Mouse (Mus musculus) c-Kit-positive CD71-positive TER-119-negative erythroid progenitor cells, embryonic 14.5 days (primary cell): ENCODE measurements around the gene Sf3a2.
"Not testable (repeated sequence)": the region's sequence is repeated elsewhere in the genome, so short reads cannot be mapped to it uniquely, and the experiment has no call there.

Experiments
- DNase-seq: peaks from one replicate; pipeline ENCODE4 v3.0.0-alpha.2; 2013; ENCODE audit warnings: low read depth

Gene Sf3a2

DNA sequence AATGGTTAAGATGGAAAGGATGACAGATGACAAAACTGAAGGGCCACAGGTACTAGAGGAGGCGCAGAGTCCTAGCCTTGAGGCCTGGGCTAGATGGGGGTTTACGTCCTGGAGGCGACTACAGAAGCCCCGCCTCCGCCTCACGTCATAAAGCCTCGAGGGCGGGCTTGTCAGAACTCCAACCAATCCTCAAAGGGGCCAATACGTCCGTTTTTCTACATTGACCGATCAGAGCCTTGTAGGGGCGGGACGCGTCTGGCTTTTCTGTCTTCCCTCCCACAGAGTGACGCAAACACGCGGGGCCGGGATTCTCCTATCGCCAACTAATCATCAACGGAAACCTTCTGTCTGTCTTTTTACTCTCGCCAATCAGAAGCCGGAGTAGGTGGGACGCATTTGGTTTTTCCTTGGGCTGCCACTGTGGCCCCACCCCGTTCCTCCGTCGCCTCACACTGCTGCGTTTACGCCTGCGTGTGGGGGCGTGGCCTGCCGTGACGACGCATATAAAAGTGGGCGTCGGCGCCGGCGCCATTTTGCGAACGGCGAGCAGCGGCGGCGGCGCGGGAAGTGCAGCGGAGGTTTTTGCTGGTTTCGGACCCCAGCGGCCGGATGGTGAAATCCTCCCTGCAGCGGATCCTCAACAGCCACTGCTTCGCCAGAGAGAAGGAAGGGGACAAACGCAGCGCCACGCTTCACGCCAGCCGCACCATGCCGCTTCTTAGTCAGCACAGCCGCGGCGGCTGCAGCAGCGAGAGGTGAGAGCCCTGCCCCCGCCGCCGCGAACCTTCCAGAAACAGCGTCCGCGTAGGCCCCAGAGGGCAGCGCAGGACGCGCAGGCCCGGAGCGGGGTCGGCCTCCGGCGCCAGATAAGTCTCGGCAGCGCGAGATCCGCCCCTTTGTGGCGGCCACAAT is 28.4 kb downstream of the Sf3a2 start, which contains the start of gene Oaz1:
Gene Oaz1, plus strand, starts transcription at position 506 of the 912 bp plus-strand sequence.
- peak; percentile 100 for DNase-seq

DNA sequence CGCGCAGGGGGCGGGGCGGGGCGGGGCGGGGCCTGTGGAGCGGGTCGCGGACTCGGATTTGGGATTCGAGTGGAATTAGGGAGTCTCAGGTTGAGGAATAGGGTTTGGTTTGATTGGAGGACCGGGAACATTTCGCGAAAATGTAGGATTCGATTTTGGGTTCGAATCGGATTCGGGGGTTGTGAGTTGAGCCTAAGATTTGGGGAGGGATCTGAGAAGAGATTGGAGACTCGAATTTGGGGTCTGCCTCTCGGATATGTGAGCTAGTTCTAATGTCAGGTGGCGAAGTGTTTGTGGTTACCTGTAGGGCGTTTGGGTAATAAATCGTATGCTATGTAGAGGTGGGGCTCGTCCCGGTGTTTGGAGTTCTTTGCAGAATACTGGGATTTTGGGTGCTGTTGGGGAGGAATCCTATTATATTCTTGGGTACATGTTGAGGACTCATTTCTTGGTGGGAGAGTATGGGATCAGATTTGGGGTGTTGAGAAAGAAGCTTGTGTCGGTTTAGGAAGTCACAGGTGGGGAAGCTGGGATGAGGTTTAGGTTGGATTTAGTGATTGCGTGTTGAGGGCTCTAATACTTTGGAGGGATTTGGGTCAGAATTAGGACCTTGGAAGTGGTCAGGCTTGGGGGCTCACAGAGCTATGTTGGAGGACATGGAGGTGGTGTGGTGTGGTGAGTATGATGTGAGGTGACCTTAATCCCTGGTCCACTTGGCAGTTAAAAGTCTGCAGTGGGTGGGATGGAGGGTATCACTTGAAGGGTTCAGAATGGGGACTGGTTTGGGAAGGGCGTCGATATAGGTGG is 29.3 kb downstream of the Sf3a2 start:
- DNase-seq, result no peak

DNA sequence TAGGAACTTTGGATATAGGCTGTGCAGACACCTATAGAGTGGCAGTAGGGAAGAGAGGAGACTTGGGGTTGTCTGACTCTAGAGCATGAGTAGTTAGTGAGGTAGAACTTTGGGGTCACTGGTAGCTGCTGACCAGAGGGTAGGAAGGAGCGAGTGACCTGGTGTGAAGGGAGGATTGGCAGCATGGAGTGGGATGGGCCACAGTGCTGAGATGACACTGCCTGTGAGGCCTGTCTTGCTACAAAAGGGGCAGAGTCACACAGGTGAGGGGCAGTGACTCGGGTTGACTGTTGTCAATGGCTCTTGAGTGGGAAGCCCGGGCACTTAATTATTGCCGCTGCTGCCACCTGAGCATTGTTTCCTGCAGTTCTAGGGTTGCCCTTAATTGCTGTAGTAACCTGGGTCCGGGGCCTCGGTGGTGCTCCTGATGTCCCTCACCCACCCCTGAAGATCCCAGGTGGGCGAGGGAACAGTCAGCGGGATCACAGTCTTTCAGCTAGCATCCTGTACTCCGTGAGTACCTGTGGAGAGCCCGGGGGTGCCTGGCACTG is 29.9 kb downstream of the Sf3a2 start:
- no peak for DNase-seq

DNA sequence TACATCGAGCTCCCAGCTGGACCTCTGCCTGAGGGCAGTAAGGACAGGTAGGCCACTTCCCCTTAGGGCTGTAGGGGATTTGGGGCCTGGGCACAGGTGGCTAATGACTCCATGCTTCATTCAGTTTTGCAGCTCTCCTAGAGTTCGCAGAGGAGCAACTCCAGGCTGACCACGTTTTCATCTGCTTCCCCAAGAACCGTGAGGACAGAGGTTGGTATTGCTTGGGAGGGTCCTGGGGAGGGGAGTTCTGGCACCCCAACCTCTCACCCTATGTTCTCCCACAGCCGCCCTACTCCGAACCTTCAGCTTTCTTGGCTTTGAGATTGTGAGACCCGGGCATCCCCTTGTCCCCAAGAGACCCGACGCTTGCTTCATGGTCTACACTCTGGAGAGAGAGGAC is 30.6 kb downstream of the Sf3a2 start:
- DNase-seq, result not testable (repeated sequence)

DNA sequence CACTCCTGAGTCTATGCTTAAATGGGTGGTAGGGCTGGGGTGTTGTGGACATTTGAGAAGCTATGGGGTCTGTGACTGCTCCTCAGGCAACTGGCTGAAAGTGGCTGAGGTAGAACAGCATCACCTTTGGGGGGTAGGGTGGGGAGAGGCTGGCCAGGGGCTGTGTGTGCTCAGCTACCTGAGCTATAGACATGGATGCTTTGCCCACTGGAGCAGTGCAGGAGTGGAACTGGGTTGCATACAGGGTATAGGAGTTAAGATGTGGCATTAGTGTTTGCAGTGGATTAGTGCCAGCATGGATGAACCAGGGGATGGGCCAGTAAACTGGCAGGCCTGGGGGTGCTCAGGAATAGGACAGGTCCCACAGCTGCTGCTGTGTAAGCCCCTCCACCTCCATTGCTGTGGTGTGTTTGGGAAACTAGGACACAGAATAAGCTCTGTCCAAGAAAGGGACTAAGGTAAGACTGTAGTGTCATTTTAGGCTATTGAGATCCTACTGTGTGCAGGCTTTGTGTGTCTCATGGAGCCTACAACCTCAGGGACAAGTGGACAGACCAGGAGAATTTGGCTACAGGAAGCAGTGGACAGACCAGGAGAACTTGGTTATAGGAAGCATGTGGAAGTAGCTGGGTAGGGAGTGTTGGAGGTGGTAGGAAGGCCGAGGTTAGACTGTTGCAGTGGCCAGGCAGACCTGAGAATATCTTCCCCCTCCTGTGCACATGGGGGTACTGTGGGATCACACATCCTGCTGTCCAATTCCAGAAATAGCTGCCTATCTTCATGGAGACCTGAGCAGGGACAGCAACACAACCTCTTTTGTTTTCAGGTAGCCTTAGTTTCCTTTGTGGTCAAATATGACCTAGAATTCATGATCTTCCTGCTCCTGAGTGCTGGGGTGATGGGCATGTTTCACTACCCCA is 31.6 kb downstream of the Sf3a2 start:
- no peak for DNase-seq

DNA sequence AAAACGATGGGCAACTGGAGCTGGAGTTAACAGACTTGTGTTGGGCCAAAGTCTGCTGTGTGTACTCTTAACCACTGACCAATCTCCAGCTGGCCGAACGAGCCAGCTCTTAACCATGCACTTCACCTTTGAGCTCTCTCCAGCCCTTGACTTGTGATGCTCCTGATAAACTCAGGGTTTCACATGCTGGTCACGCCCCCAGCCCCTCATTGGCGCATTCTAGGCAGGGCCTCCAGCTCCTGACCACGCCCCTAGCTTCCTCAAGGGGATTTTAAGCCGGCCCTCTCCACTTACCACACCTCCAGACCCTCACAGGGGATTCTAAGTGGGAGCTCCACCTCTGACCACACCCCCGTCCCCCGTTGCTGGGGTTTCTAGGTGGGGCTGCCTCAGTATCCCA is 33.1 kb downstream of the Sf3a2 start:
- DNase-seq, result peak; percentile 85

DNA sequence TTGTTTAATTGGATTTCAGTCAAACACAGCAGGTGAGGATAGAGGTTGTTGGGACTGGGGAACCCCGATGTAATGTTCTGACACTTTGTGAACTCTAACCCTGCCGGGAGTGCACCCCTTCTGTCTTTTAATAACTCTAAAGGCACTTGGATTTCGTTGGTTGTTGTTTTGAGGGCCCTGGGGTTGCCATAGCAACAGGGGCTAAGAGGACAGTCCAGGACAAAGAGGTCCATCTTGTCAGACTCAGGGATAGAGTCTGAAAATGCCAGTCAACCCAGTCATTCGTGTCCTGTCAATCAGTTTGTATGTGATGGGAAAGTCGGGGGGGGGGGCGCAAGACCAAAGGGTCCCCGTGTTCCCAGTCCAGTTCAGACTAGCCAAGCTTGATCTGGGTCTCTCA is 34.8 kb downstream of the Sf3a2 start:
- DNase-seq, result no peak

DNA sequence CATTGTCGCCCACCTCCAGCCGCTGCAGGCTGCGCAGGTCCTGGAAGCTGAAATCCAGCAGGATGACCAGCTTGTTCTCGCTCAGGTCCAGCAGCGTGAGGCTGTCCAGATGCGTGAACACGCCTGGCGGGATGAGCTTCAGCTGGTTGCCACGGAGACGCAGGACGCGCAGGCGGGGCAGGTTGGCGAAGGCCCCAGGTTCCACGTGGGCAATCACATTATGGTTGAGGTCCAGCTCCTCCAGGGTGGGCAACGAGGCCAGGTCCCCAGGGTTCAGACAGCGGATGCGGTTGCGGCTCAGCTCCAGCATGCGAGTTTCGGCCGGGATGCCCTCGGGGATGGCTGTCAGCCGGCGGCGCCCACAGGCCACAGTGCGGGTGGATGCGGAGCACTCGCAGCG is 37.6 kb downstream of the Sf3a2 start:
- DNase-seq, result no peak

DNA sequence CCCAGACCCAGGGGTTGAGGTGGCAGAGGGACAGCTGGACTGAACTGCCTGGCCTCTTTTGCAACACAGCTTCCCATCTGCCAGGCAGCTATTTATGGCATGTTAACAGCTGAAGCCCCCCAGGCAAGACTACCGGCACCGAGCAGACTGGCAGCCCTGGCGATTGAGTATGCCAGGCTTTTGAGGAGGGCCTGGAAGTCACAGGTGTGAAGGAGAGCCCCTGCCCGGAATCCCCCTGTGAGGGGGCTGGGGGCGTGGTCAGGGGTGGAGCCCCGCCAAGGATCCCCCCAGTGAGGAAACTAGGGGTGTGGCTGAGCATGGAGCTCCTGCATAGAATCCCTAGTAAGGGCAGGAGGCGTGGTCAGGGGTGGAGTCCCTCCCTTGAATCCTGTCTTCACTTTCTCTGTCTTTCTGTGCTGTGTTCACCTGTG is 39.0 kb downstream of the Sf3a2 start:
- no peak for DNase-seq

DNA sequence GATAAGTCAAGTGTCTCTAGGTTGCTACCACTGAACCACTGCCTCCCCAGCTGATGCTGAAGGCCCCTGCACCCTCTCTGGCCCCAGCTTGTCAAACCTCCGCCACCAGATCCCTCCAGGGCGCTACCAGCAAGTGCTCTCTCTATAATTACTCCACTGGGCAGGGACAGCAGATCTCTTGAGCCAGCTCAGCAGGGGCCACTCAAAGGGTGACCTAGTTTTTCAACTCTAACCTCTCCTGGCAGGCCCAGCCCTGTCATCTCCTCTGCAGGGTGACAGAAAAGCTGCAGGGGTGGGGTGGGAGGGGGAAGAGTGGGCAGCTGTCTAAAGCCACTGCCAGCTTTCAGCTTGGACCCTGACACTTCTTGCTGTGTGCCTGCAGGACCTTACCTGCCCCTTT is 39.8 kb downstream of the Sf3a2 start:
- no peak for DNase-seq

DNA sequence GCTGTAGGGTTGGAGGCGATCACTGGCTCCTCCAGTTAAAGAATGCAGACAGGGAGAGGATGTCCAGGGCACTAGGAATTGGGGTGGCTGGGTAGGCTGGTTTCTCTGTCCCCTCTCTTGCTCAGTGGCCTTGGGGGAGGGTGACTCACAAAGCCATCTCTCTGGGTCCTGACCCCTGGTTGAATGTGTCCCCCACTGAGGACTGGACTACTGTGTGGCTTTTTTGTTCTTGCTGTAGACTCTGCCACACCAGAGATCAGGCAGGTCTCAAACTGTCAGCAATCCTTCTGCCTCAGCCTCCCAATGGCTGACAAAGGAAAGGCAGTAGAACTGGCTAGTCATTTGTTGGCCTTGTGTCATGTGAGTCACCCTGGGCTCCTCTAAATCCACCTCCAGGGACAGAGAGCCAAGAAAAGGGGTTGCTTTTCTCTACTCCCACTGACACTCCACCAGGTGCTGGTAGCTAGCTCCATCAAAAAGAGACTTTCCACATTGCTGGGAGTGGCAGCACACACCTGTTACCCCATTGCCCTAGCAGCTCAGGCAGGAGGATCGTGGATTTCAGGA is 40.4 kb downstream of the Sf3a2 start:
- DNase-seq, result no peak

DNA sequence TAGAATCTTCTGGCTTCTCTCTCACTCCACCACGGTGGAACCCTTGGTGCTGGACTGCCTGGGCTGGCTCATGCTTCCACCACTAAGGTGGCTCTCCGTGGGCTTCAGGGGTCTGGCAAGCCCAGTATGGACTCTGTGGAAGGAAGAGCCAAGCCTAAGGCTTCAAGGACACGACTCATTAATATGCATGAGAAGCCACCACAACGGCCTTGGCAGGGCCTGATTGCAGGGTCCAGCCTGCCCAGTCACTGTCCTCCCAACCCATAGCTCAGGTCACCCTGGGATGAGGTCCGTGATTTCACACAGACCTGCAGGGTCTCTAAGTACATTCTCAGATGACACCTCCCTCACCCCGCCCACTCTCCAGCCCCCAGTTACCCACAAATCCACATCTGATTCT is 41.9 kb downstream of the Sf3a2 start:
- DNase-seq, result no peak

DNA sequence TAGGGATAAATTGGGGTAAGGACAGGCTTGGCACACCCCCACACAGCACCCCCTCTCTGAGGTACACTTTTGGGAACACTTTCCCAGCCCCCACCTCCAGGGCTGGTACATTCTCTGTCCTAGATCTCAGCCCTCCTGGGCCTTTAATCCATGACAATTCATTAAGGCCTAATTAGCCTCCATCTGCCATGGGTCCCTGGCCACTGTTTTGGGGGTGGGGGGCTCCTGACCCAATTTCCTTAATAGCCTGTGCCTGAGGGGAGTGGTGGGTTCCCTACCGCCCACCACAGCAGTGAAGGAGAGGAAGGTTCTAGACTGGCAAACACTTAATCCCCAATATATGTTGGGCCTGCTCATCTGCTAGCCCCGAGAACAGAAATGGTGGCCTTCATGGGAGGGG is 43.7 kb downstream of the Sf3a2 start:
- DNase-seq, result no peak

DNA sequence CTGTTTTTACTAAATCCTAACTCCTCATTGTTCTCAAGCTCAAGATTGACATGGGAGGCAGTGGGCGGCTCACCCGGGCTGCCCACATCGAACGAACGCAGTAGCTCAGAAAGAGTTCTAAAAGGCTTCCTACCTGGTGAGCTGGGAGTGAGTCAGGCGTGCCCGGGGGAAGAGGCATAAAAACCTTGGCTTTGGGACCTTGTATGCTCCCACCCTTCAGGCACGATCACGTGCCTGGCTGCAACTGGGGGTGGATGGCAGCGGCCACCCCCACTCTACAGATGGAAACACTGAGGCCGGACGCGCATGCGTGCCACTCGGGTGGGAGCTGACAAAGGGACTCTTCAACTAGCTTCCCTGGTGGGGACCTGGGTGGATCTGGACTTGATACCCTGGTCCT is 44.3 kb downstream of the Sf3a2 start:
- DNase-seq, result no peak

DNA sequence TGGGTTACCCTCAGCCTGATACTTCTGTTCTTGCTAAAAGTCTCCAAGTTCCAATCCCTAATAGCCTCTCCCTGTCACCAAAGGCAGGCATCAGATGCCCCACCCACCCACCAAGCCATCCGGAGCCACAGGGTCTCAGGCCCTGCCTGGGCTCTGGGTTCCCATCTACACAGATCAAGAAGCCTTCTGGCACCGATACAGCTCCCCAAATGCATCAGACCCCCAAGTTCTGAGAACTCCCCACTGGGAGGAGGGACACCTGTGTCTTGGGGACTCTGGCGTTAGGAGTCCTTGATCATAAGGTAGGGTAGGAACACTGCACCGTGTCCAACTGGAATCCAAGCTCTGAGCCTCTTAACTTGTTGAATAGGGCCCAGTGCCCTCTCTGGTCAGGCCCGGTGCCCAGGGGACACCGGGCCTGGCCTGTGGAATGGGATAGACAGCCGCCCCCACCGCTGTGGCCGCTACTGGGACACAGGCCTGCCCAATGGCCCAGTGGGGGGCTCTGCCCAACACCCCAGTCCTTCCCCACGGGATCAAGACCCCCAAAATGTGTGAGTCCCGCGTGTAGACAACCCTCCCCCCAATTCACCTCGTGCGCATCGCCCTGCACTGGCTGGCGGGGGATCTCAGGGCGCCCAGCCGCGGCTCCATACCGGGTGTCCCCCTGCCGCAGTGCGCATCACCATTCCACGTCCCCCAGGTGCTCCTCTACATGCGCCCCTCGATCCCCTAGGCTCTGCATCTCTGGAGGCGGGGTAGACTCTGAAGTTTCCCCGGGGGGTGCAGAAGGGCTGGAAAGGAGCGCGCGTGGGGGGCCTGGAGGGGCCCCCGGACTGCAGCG is 45.3 kb downstream of the Sf3a2 start:
- DNase-seq, result no peak

DNA sequence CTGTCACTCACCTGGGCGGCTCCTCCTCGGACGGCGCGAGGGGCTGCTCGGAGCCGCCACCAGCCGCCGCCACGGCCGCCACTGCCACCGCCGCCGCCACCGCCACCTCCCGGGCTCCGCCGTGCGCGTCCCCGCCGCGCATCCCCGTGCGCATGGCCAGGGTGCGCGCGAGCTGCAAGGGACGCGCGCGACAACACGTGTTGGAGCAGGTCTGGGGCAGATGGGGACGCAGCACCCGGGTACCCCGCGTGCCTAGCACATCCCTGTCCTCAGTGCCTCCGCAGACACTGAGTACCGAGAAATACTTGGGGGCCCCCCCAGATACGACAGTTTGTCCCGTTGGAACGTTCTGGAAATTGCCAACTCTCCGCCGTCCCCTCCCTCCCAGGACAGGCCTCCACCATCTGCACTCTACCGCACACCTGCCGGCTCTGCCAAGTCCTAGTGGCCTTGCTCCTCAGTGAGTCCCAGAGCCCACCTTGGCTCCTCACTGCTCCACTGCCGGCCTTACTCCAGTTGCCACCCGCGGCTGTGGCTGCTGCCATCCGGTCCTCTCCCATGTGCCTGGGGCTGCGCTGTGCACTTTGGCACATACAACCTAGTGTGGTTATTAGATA is 46.0 kb downstream of the Sf3a2 start, which contains the start of gene Lingo3:
Gene Lingo3, minus strand, starts transcription at position 109 of the 617 bp plus-strand sequence.
- no peak for DNase-seq

DNA sequence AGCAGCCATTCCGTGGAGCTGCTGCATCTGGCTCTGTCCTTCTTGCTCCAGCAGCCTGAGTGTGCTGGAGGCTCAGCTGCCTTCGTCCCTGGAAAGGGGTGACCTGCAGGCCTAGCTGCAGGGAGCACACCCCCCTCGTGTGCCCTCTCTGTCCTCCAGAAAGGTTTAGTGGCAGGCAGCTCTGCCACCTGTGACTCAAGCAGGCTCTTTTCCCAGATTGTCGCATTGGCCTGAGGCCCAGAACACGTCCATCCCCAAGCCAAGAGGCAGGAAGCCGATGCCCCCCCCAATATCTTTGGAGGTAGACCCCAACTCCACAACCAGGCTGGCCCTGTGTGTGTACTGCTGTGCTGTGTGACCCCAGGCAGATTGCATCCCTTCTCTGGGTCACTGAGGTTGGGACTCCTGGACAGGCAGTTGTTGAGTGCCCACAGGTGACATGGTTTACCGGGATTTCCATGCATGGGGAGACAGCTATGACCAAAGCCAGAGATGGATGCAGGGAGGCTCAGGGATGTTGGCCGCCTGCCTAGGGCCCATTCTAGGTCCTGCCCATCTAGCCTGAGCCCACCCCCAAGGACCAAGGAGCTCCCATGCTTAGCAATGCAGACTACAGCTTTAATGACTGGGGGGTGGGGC is 47.2 kb downstream of the Sf3a2 start:
- no peak for DNase-seq

DNA sequence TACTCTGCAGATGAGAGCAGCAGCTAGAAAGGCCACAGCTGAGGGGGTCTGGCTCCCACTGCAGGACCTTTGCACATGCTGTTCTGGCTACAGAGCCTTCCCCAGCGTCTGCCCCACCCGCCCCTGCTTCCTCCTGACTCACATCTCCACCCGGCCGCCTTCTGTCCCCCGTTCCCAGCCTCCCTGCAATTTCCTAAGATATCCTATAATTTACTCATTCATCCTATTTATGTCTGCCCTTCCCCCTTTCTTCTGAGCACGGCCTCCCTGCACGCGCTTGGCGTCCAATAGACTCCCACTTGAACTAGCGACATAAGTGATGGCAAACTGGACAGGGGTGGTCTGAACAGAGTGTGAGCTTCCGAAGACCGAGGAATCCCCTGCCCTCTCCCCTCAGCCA is 47.7 kb downstream of the Sf3a2 start:
- no peak for DNase-seq

DNA sequence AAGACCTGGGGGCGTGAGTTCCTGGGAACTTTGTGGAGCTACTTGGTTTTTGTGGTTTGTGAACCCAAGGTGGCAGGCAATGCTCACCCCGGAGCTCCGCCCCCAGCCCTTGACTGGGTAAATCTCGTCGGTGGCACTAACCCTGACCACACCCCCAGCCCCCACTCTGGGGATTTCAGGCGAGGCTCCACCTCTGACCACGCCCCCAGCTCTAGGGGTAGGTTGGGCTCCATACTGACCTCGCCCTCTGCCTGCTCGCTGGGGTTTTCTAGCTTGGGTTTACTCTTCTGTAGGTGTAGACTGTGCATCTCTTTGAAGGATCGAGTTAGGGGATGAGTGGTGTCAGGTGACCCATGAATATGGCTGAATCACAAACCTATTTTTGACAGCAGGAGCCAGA is 50.6 kb downstream of the Sf3a2 start:
- peak; percentile 82 for DNase-seq
